Mouse (Mus musculus) thymus, adult 2 months (tissue): Measurements from ENCODE around the gene Pik3r2.

ENCODE experiments used
- CTCF ChIP-seq: fragments of 200-500 bp; IDR thresholded peaks from 2 replicates; pipeline ENCODE4 v1.5.1; 2012; ENCODE audit warnings: mild to moderate bottlenecking, control low read depth, low read length, moderate library complexity, borderline replicate concordance; ENCODE audit not compliant: control insufficient read depth, poor library complexity, insufficient read depth; ENCODE audit errors: extremely low read depth
- POLR2A ChIP-seq: fragments of 200-500 bp; IDR thresholded peaks from 2 replicates; pipeline ENCODE4 v1.6.1; 2012; ENCODE audit warnings: mild to moderate bottlenecking, low read length, control low read depth, moderate library complexity; ENCODE audit not compliant: control insufficient read depth, poor library complexity, insufficient read depth; ENCODE audit errors: extremely low read depth

DNA sequence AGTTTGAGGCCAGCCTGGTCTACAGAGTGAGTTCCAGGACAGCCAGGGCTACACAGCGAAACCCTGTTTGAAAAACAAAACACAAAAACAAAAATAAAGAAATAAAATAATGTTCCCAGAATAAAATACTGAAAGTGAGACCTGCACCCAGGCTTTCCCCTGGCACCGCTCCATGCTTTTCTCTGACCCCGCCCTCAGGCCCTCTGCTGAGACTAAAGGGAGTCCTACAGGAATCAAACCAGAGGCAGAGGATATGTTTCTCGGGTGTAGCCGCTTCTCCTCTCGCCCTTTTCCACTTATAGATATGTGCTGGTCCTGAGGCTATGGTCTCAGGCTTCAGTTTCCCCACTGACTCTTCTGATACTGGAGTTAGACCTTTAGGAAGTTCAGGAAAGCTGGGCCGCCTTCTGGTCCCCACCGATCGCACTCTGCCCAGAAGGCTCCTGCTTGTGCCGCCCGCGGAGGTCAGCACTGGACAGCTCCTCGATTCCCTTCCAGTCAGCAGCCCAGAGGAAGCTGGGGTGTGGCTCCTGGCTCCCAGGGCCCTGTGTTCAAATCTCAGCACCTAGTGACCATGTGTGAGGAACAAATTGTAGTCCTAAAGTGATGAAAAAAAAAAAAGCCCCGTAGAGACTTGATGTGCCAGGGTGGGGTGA is 50.6 kb downstream of the Pik3r2 start:
- TF ChIP-seq CTCF (no peak), POLR2A (no peak)
